Mouse (Mus musculus) cerebellum, adult 9-11 months (tissue): ENCODE results near the gene Kcnb1.

ENCODE experiments used
- DNase-seq: peaks from one replicate; pipeline ENCODE4 v3.0.0; 2022

Gene Kcnb1

GRCm38 (mm10) chr2:167077199-167077962 lies 112.6 kb downstream of the Kcnb1 start:
- DNase-seq: no peak

- DNase-seq: no peak
Measured at GRCm38 (mm10) chr2:167076759-167077158, 113.2 kb downstream of the Kcnb1 start.

- DNase-seq: no peak
Measured at GRCm38 (mm10) chr2:167076352-167076751, 113.6 kb downstream of the Kcnb1 start.

GRCm38 (mm10) chr2:167074587-167074986 lies 115.4 kb downstream of the Kcnb1 start:
- no peak for DNase-seq

- DNase-seq: peak; percentile 89
Measured at GRCm38 (mm10) chr2:167071641-167072601, 118.0 kb downstream of the Kcnb1 start.

GRCm38 (mm10) chr2:167071266-167071640 lies 118.7 kb downstream of the Kcnb1 start:
- DNase-seq: peak; percentile 17

GRCm38 (mm10) chr2:167070341-167070740 lies 119.6 kb downstream of the Kcnb1 start:
- DNase-seq: peak; percentile 87

GRCm38 (mm10) chr2:167067575-167067974 lies 122.4 kb downstream of the Kcnb1 start:
- DNase-seq: no peak

- no peak for DNase-seq
Measured at GRCm38 (mm10) chr2:167066528-167067516, 123.1 kb downstream of the Kcnb1 start.

- no peak for DNase-seq
Measured at GRCm38 (mm10) chr2:167066031-167066430, 123.9 kb downstream of the Kcnb1 start.

GRCm38 (mm10) chr2:167064601-167065295 lies 125.2 kb downstream of the Kcnb1 start:
- peak; percentile 34 for DNase-seq

GRCm38 (mm10) chr2:167063906-167064496 lies 126.0 kb downstream of the Kcnb1 start:
- peak; percentile 27 for DNase-seq

GRCm38 (mm10) chr2:167062965-167063880 lies 126.7 kb downstream of the Kcnb1 start, which contains the start of gene Znfx1:
TSS of gene Znfx1 (minus strand) at chr2:167063015.
- DNase-seq: peak; percentile 97

- DNase-seq: peak; percentile 93
Measured at GRCm38 (mm10) chr2:167062497-167062911, 127.5 kb downstream of the Kcnb1 start.

- DNase-seq: peak; percentile 54
Measured at GRCm38 (mm10) chr2:167061381-167062034, 128.4 kb downstream of the Kcnb1 start.

- DNase-seq: no peak
Measured at GRCm38 (mm10) chr2:167060761-167061160, 129.2 kb downstream of the Kcnb1 start.

- peak; percentile 43 for DNase-seq
Measured at GRCm38 (mm10) chr2:167060360-167060759, 129.6 kb downstream of the Kcnb1 start.

GRCm38 (mm10) chr2:167059960-167060359 lies 130.0 kb downstream of the Kcnb1 start:
- peak; percentile 17 for DNase-seq

GRCm38 (mm10) chr2:167059536-167059935 lies 130.4 kb downstream of the Kcnb1 start:
- DNase-seq: no peak
